Mouse (Mus musculus): ENCODE data around the gene Rps27a.

Rps27a gene

GRCm38 (mm10) chr11:29547752-29548503 lies at the start of gene Rps27a, which contains the start of gene Clhc1:
Gene Rps27a, minus strand, starts transcription at chr11:29548109.
Gene Clhc1, plus strand, starts transcription at chr11:29547950.
- in situ Hi-C loops (cut with MboI; ENCODE audit: low pct_unique_long_range_greater_than_20kb in 1 of 2, low sequenced_read_pairs in 2 of 2, unreplicated experiment in 1 of 2) = loop anchor here (5.0 to 10.0 kb wide), 2 partner anchors 144 to 147 kb away; partner anchors contain the start of gene Rtn4 (in 2 of the 2)

- in situ Hi-C loops (cut with MboI; ENCODE audit: low pct_unique_long_range_greater_than_20kb in 1 of 2, low sequenced_read_pairs in 2 of 2, unreplicated experiment in 1 of 2) = no loop called here
Observed at GRCm38 (mm10) chr11:29597159-29597558, 49.2 kb upstream of the Rps27a start.

- in situ Hi-C loops (cut with MboI; ENCODE audit: low pct_unique_long_range_greater_than_20kb in 1 of 2, low sequenced_read_pairs in 2 of 2, unreplicated experiment in 1 of 2) = no loop called here
Observed at GRCm38 (mm10) chr11:29595217-29595616, 47.3 kb upstream of the Rps27a start.

GRCm38 (mm10) chr11:29579610-29580009 lies 31.7 kb upstream of the Rps27a start:
- in situ Hi-C loops (cut with MboI; ENCODE audit: low pct_unique_long_range_greater_than_20kb in 1 of 2, low sequenced_read_pairs in 2 of 2, unreplicated experiment in 1 of 2) = no loop called here

GRCm38 (mm10) chr11:29572656-29573055 lies 24.7 kb upstream of the Rps27a start:
- in situ Hi-C loops (cut with MboI; ENCODE audit: low pct_unique_long_range_greater_than_20kb in 1 of 2, low sequenced_read_pairs in 2 of 2, unreplicated experiment in 1 of 2) = loop anchor here in 1 of 2 experiments (25.0 kb wide), 1 partner anchor 315 kb away; no protein-coding TSS in a partner anchor

- in situ Hi-C loops (cut with MboI; ENCODE audit: low pct_unique_long_range_greater_than_20kb in 1 of 2, low sequenced_read_pairs in 2 of 2, unreplicated experiment in 1 of 2) = loop anchor here in 1 of 2 experiments (25.0 kb wide), 1 partner anchor 316 kb away; no protein-coding TSS in a partner anchor
Observed at GRCm38 (mm10) chr11:29571536-29571935, 23.6 kb upstream of the Rps27a start.

GRCm38 (mm10) chr11:29563406-29563805 lies 15.5 kb upstream of the Rps27a start:
- in situ Hi-C loops (cut with MboI; ENCODE audit: low pct_unique_long_range_greater_than_20kb in 1 of 2, low sequenced_read_pairs in 2 of 2, unreplicated experiment in 1 of 2) = loop anchor here in 1 of 2 experiments (25.0 kb wide), 1 partner anchor 324 kb away; no protein-coding TSS in a partner anchor

- in situ Hi-C loops (cut with MboI; ENCODE audit: low pct_unique_long_range_greater_than_20kb in 1 of 2, low sequenced_read_pairs in 2 of 2, unreplicated experiment in 1 of 2) = loop anchor here in 1 of 2 experiments (25.0 kb wide), 1 partner anchor 326 kb away; no protein-coding TSS in a partner anchor
Observed at GRCm38 (mm10) chr11:29560990-29561389, 13.1 kb upstream of the Rps27a start.

- in situ Hi-C loops (cut with MboI; ENCODE audit: low pct_unique_long_range_greater_than_20kb in 1 of 2, low sequenced_read_pairs in 2 of 2, unreplicated experiment in 1 of 2) = loop anchor here in 1 of 2 experiments (25.0 kb wide), 1 partner anchor 327 kb away; no protein-coding TSS in a partner anchor
Observed at GRCm38 (mm10) chr11:29560452-29560851, 12.5 kb upstream of the Rps27a start.

GRCm38 (mm10) chr11:29549425-29549778 lies 1.5 kb upstream of the Rps27a start:
- in situ Hi-C loops (cut with MboI; ENCODE audit: low pct_unique_long_range_greater_than_20kb in 1 of 2, low sequenced_read_pairs in 2 of 2, unreplicated experiment in 1 of 2) = loop anchor here (5.0 to 10.0 kb wide), 2 partner anchors 143 to 145 kb away; partner anchors contain the start of gene Rtn4 (in 2 of the 2)

GRCm38 (mm10) chr11:29548504-29549424 lies 855 bp upstream of the Rps27a start:
- in situ Hi-C loops (cut with MboI; ENCODE audit: low pct_unique_long_range_greater_than_20kb in 1 of 2, low sequenced_read_pairs in 2 of 2, unreplicated experiment in 1 of 2) = loop anchor here (5.0 to 10.0 kb wide), 2 partner anchors 144 to 146 kb away; partner anchors contain the start of gene Rtn4 (in 2 of the 2)

- in situ Hi-C loops (cut with MboI; ENCODE audit: low pct_unique_long_range_greater_than_20kb in 1 of 2, low sequenced_read_pairs in 2 of 2, unreplicated experiment in 1 of 2) = loop anchor here (5.0 to 10.0 kb wide), 2 partner anchors 145 to 148 kb away; partner anchors contain the start of gene Rtn4 (in 2 of the 2)
Observed at GRCm38 (mm10) chr11:29547249-29547751, 609 bp downstream of the Rps27a start.

- in situ Hi-C loops (cut with MboI; ENCODE audit: low pct_unique_long_range_greater_than_20kb in 1 of 2, low sequenced_read_pairs in 2 of 2, unreplicated experiment in 1 of 2) = loop anchor here (5.0 to 10.0 kb wide), 2 partner anchors 146 to 148 kb away; partner anchors contain the start of gene Rtn4 (in 2 of the 2)
Observed at GRCm38 (mm10) chr11:29546762-29547161, 1.1 kb downstream of the Rps27a start.

GRCm38 (mm10) chr11:29546297-29546696 lies 1.6 kb downstream of the Rps27a start:
- in situ Hi-C loops (cut with MboI; ENCODE audit: low pct_unique_long_range_greater_than_20kb in 1 of 2, low sequenced_read_pairs in 2 of 2, unreplicated experiment in 1 of 2) = loop anchor here (5.0 to 10.0 kb wide), 2 partner anchors 146 to 149 kb away; partner anchors contain the start of gene Rtn4 (in 2 of the 2)

- in situ Hi-C loops (cut with MboI; ENCODE audit: low pct_unique_long_range_greater_than_20kb in 1 of 2, low sequenced_read_pairs in 2 of 2, unreplicated experiment in 1 of 2) = loop anchor here (5.0 to 10.0 kb wide), 2 partner anchors 147 to 150 kb away; partner anchors contain the start of gene Rtn4 (in 2 of the 2)
Observed at GRCm38 (mm10) chr11:29545150-29545752, 2.7 kb downstream of the Rps27a start.

GRCm38 (mm10) chr11:29544225-29544945 lies 3.5 kb downstream of the Rps27a start:
- in situ Hi-C loops (cut with MboI; ENCODE audit: low pct_unique_long_range_greater_than_20kb in 1 of 2, low sequenced_read_pairs in 2 of 2, unreplicated experiment in 1 of 2) = loop anchor here in 1 of 2 experiments (10.0 kb wide), 1 partner anchor 150 kb away; the partner anchor contains the start of gene Rtn4

GRCm38 (mm10) chr11:29538201-29538600 lies 9.7 kb downstream of the Rps27a start:
- in situ Hi-C loops (cut with MboI; ENCODE audit: low pct_unique_long_range_greater_than_20kb in 1 of 2, low sequenced_read_pairs in 2 of 2, unreplicated experiment in 1 of 2) = no loop called here

Data from mouse embryonic stem cell (cell line).